Comparison of ENCODE assay signal across 17 mouse cellular contexts in genomic region chr7:125694056-125694455, GRCm38 (mm10). TPM values are rescaled to one million over a fixed set of nuclear protein-coding genes. Genes with fewer than 3 reads are reported as not detected.
DNase-seq lines count a peak whose midpoint lies in the region; ATAC-seq and TF ChIP-seq lines count a peak whose summit lies in the region.
"Had no signal": no experiment of that assay in that cellular context is flagged by ENCODE, and none has a peak within 500 bp of the region (broad histone marks: within the 10 kb centered on the region; RNA-seq: fewer than 3 reads in every experiment).

No protein-coding gene starts in this region.

- H3K4me3 ChIP-seq in forebrain, embryonic 13.5 days: no peak overlapping the region
- no peak overlapping the region for H3K4me3 ChIP-seq in forebrain, embryonic 12.5 days (replicated peaks)
- no peak overlapping the region for H3K4me3 ChIP-seq in left cerebral cortex, adult 2 months
- no peak overlapping the region for H3K4me3 ChIP-seq in lung, adult 2 months (replicated peaks; ENCODE audit: extremely low read depth, low read depth, low read length)
- H3K4me3 ChIP-seq in midbrain, embryonic 15.5 days: no peak overlapping the region
- H3K4me3 ChIP-seq: heart, adult 2 months; limb, embryonic 13.5 days; myocyte had no signal

- peaks cover 4% of the 10 kb centered on the region for H3K9me3 ChIP-seq in forebrain, embryonic 13.5 days (replicated peaks)
- H3K9me3 ChIP-seq in forebrain, embryonic 12.5 days: peaks cover 4% of the 10 kb centered on the region
- H3K9me3 ChIP-seq in midbrain, embryonic 15.5 days: no peaks in the 10 kb centered on the region

- H3K36me3 ChIP-seq in forebrain, embryonic 13.5 days (ENCODE audit: poor library complexity, severe bottlenecking): peaks cover 100% of the 10 kb centered on the region
- H3K36me3 ChIP-seq in forebrain, embryonic 12.5 days (replicated peaks): peaks cover 99% of the 10 kb centered on the region
- H3K36me3 ChIP-seq in midbrain, embryonic 15.5 days (replicated peaks): peaks cover 63% of the 10 kb centered on the region

- H3K27me3 ChIP-seq in forebrain, embryonic 13.5 days: no peaks in the 10 kb centered on the region
- no peaks in the 10 kb centered on the region for H3K27me3 ChIP-seq in forebrain, embryonic 12.5 days
- no peaks in the 10 kb centered on the region for H3K27me3 ChIP-seq in midbrain, embryonic 15.5 days (replicated peaks)
- H3K27me3 ChIP-seq: limb, embryonic 13.5 days had no signal

- intact Hi-C loops in left cerebral cortex, adult 2 months (cut with DNase I): loop anchor here (5.0 kb wide), 4 partner anchors 78 to 543 kb away; partner anchors contain the start of gene Gsg1l

- H3K27ac ChIP-seq in forebrain, embryonic 13.5 days: no peak overlapping the region; the same call in 1 of the 2 replicates
- H3K27ac ChIP-seq in forebrain, embryonic 12.5 days: no peak overlapping the region
- H3K27ac ChIP-seq in left cerebral cortex, adult 2 months: peak overlapping the region; percentile 69; the same call in 1 of the 2 replicates
- H3K27ac ChIP-seq in midbrain, embryonic 15.5 days: no peak overlapping the region
- H3K27ac ChIP-seq: heart, adult 2 months; limb, embryonic 13.5 days had no signal

- no peak for TF ChIP-seq POLR2A in lung, adult 2 months (IDR thresholded peaks at IDR 0.05; ENCODE audit: borderline replicate concordance, extremely low read depth, low read depth, low read length)

- peak; percentile 90 for DNase-seq in brain, adult 2 months (ENCODE audit: low read depth, low spot score)
- DNase-seq in frontal cortex, adult 2 months (ENCODE audit: extremely low spot score in 1 of 2, low spot score in 1 of 2): peak; percentile 78 to 88
- peak; percentile 49 to 51 for DNase-seq in left cerebral cortex, adult 2 months (ENCODE audit: extremely low spot score in 1 of 2, low spot score in 2 of 2)
- DNase-seq in lung, adult 2 months: no peak
- no peak for DNase-seq in cerebellum, adult 9-11 months
- DNase-seq: adrenal gland, postnatal 14 days; cerebellum, adult 11 months; heart, adult 2 months; heart, postnatal 14 days; kidney, postnatal 10 days; lung, adult 18-20 months had no signal

- 76% methylated on average over 5 of the region's 5 CpGs for WGBS in forebrain, embryonic 13.5 days
- WGBS in forebrain, embryonic 12.5 days: 77% methylated on average over 5 of the region's 5 CpGs
- WGBS in lung, adult 2 months: 74% methylated on average over 5 of the region's 5 CpGs
- WGBS in midbrain, embryonic 15.5 days: 84% methylated on average over 5 of the region's 5 CpGs

- H3K4me2 ChIP-seq in forebrain, embryonic 13.5 days: no peak overlapping the region
- H3K4me2 ChIP-seq in forebrain, embryonic 12.5 days: no peak overlapping the region
- H3K4me2 ChIP-seq in midbrain, embryonic 15.5 days: no peak overlapping the region
- H3K4me2 ChIP-seq: limb, embryonic 13.5 days had no signal

- H3K9ac ChIP-seq in forebrain, embryonic 13.5 days: no peak overlapping the region
- H3K9ac ChIP-seq in forebrain, embryonic 12.5 days: no peak overlapping the region
- H3K9ac ChIP-seq in midbrain, embryonic 15.5 days: no peak overlapping the region
- H3K9ac ChIP-seq: limb, embryonic 13.5 days had no signal

- TF ChIP-seq CTCF in left cerebral cortex, adult 2 months (IDR thresholded peaks at IDR 0.05): no peak
- TF ChIP-seq CTCF in lung, adult 2 months (IDR thresholded peaks at IDR 0.05; ENCODE audit: insufficient read depth, low read length): no peak

- H3K4me1 ChIP-seq in forebrain, embryonic 13.5 days: no peaks in the 10 kb centered on the region
- no peaks in the 10 kb centered on the region for H3K4me1 ChIP-seq in forebrain, embryonic 12.5 days
- 0 out of 2 replicates have a peak, but pooled peaks cover 2% of the 10 kb centered on the region for H3K4me1 ChIP-seq in lung, adult 2 months (ENCODE audit: control insufficient read depth, insufficient read depth, low read length)
- H3K4me1 ChIP-seq in midbrain, embryonic 15.5 days: no peaks in the 10 kb centered on the region
- H3K4me1 ChIP-seq: limb, embryonic 13.5 days had no signal

- peak; percentile 58; the same call in 1 of the 2 replicates for ATAC-seq in forebrain, embryonic 13.5 days
- no peak for ATAC-seq in forebrain, embryonic 12.5 days (ENCODE audit: low FRiP score)
- ATAC-seq in midbrain, embryonic 15.5 days (replicated peaks): no peak
- ATAC-seq: inflammation-experienced regulatory T-cells, adult 6 months had no signal

RNA-seq across cellular contexts. Expression of gene Gtf3c1, which starts 13.5 kb away (rescaled TPM):
- 32.6 and 42.2 TPM in 2 replicates for polyA plus RNA-seq in forebrain, embryonic 13.5 days (2015; fragmentation: Nextera tagmentation; extraction: Ambion mirVana)
- 51.4 and 53.6 TPM in 2 replicates for polyA plus RNA-seq in forebrain, embryonic 12.5 days (2016; fragmentation: Nextera tagmentation; extraction: Ambion mirVana)
- polyA plus RNA-seq in frontal cortex, adult 2 months (2012; rRNA removed): 56.8 and 60.1 TPM in 2 replicates
- 100 to 1,000 TPM; 103 to 107 TPM for total RNA-seq in left cerebral cortex, adult 2 months (2021)
- 61.9 and 68.4 TPM in 2 replicates for polyA plus RNA-seq in lung, adult 2 months (2012; rRNA removed)
- polyA plus RNA-seq in midbrain, embryonic 15.5 days (2015; fragmentation: Nextera tagmentation; extraction: Ambion mirVana): 34.8 and 35.7 TPM in 2 replicates

RNA-seq across cellular contexts. Expression of gene D430042O09Rik, which starts 13.6 kb away (rescaled TPM):
- 8.1 TPM in 2 replicates for polyA plus RNA-seq in forebrain, embryonic 13.5 days (2015; fragmentation: Nextera tagmentation; extraction: Ambion mirVana)
- polyA plus RNA-seq in forebrain, embryonic 12.5 days (2016; fragmentation: Nextera tagmentation; extraction: Ambion mirVana): 9.9 and 12.2 TPM in 2 replicates
- 15.9 and 16.0 TPM in 2 replicates for polyA plus RNA-seq in frontal cortex, adult 2 months (2012; rRNA removed)
- total RNA-seq in left cerebral cortex, adult 2 months (2021): 10 to 100 TPM; 25.9 to 28.3 TPM
- 15.9 and 18.4 TPM in 2 replicates for polyA plus RNA-seq in lung, adult 2 months (2012; rRNA removed)
- 7.4 and 7.7 TPM in 2 replicates for polyA plus RNA-seq in midbrain, embryonic 15.5 days (2015; fragmentation: Nextera tagmentation; extraction: Ambion mirVana)

Comparison
In these comparisons a context has a peak if more than half of its experiments do, and no peak if none do; other contexts are left out.
1. DNase-seq: peak in brain, adult 2 months (single experiment), frontal cortex, adult 2 months (2 of 2) and left cerebral cortex, adult 2 months (2 of 2); none in lung, adult 2 months (single experiment) and cerebellum, adult 9-11 months (single experiment).